Mouse (Mus musculus) lung, adult 2 months (tissue): Measurements from ENCODE around the gene Lhx2.

Experiments used
- CTCF ChIP-seq: fragments of 200-500 bp; IDR thresholded peaks from 2 replicates; pipeline ENCODE4 v1.5.1; 2011; ENCODE audit warnings: mild to moderate bottlenecking, low read length, control low read depth; ENCODE audit not compliant: insufficient read depth
- POLR2A ChIP-seq: fragments of 200-500 bp; IDR thresholded peaks from 2 replicates; pipeline ENCODE4 v1.6.1; 2011; ENCODE audit warnings: low read depth, mild to moderate bottlenecking, control low read depth, low read length, borderline replicate concordance; ENCODE audit errors: extremely low read depth

- TF ChIP-seq CTCF (no peak), POLR2A (no peak)
Observed at GRCm38 (mm10) chr2:38403231-38403630, 64.2 kb downstream of the Lhx2 start.
